8 mouse cellular contexts compared by ENCODE assay signal in genomic region chr15:77839529-77840286, GRCm38 (mm10). TPM values are rescaled to one million over a fixed set of nuclear protein-coding genes. Genes with fewer than 3 reads are reported as not detected.
DNase-seq lines count a peak whose midpoint lies in the region; ATAC-seq lines count a peak whose summit lies in the region.

No protein-coding gene starts in this region.

- 5% methylated on average over 10 of the region's 10 CpGs for WGBS in neural tube, embryonic 11.5 days
- WGBS in limb, embryonic 10.5 days: 15% methylated on average over 10 of the region's 10 CpGs
- WGBS in stomach, embryonic 14.5 days: 19% methylated on average over 10 of the region's 10 CpGs

- peak; percentile 32 to 71 for DNase-seq in adrenal gland, adult (ENCODE audit: inconsistent age in 2 of 2, low spot score in 1 of 2)
- DNase-seq in adrenal gland, postnatal 10 days: no peak
- no peak for DNase-seq in neural tube, embryonic 11.5 days (ENCODE audit: low spot score)
- DNase-seq in neural tube, embryonic 10.5 days (ENCODE audit: extremely low spot score, low spot score): no peak
- no peak for DNase-seq in limb, embryonic 10.5 days (ENCODE audit: low spot score)
- no peak for DNase-seq in right cerebral cortex, postnatal 14 days
- no peak for DNase-seq in retina, postnatal 1 day

- no peaks in the 10 kb centered on the region for H3K36me3 ChIP-seq in neural tube, embryonic 11.5 days (ENCODE audit: control insufficient read depth, insufficient read depth, low read length)
- no peaks in the 10 kb centered on the region for H3K36me3 ChIP-seq in limb, embryonic 10.5 days
- no peaks in the 10 kb centered on the region for H3K36me3 ChIP-seq in stomach, embryonic 14.5 days (ENCODE audit: control insufficient read depth, insufficient read depth, low read length)

- peak overlapping the region; percentile 33; the same call in 1 of the 2 replicates for H3K9ac ChIP-seq in neural tube, embryonic 11.5 days (ENCODE audit: low read length)
- H3K9ac ChIP-seq in stomach, embryonic 14.5 days (replicated peaks; ENCODE audit: low read depth, low read length): peak overlapping the region; percentile 96

- no peaks in the 10 kb centered on the region for H3K27me3 ChIP-seq in neural tube, embryonic 11.5 days (ENCODE audit: control insufficient read depth, insufficient read depth, low read length)
- H3K27me3 ChIP-seq in limb, embryonic 10.5 days (ENCODE audit: low read depth, poor library complexity, severe bottlenecking): no peaks in the 10 kb centered on the region
- H3K27me3 ChIP-seq in stomach, embryonic 14.5 days (ENCODE audit: control insufficient read depth, insufficient read depth, low read length): no peaks in the 10 kb centered on the region

- peak overlapping the region; percentile 90 for H3K4me2 ChIP-seq in neural tube, embryonic 11.5 days (ENCODE audit: low read depth)
- H3K4me2 ChIP-seq in stomach, embryonic 14.5 days (replicated peaks; ENCODE audit: low read depth, low read length): peak overlapping the region; percentile 84

- H3K9me3 ChIP-seq in neural tube, embryonic 11.5 days (ENCODE audit: control insufficient read depth, low read length): no peaks in the 10 kb centered on the region
- no peaks in the 10 kb centered on the region for H3K9me3 ChIP-seq in limb, embryonic 10.5 days (replicated peaks)
- no peaks in the 10 kb centered on the region for H3K9me3 ChIP-seq in stomach, embryonic 14.5 days (ENCODE audit: control insufficient read depth, low read depth, low read length)

- H3K4me3 ChIP-seq in neural tube, embryonic 11.5 days (ENCODE audit: low read depth, low read length): peak overlapping the region; percentile 12
- H3K4me3 ChIP-seq in limb, embryonic 10.5 days: peak overlapping the region; percentile 75
- peak overlapping the region; percentile 99 for H3K4me3 ChIP-seq in stomach, embryonic 14.5 days (ENCODE audit: low read depth, low read length)

- no peak for ATAC-seq in neural tube, embryonic 11.5 days (ENCODE audit: insufficient read depth, low FRiP score, low TSS enrichment)
- no peak for ATAC-seq in stomach, embryonic 14.5 days (ENCODE audit: insufficient number of reproducible peaks, insufficient read depth, low FRiP score, low read depth)

- 0 out of 2 replicates have a peak overlapping the region, but pooled peaks have one; percentile 6 for H3K27ac ChIP-seq in neural tube, embryonic 11.5 days (ENCODE audit: low read depth, low read length)
- peak overlapping the region; percentile 85 for H3K27ac ChIP-seq in limb, embryonic 10.5 days
- H3K27ac ChIP-seq in stomach, embryonic 14.5 days (ENCODE audit: low read length): peak overlapping the region; percentile 97

- peaks cover 26% of the 10 kb centered on the region for H3K4me1 ChIP-seq in neural tube, embryonic 11.5 days (ENCODE audit: control insufficient read depth, insufficient read depth, low read length)
- peaks cover 65% of the 10 kb centered on the region for H3K4me1 ChIP-seq in limb, embryonic 10.5 days
- peaks cover 58% of the 10 kb centered on the region for H3K4me1 ChIP-seq in stomach, embryonic 14.5 days (ENCODE audit: control insufficient read depth, insufficient read depth, low read length)

RNA-seq across cellular contexts. Expression of gene Myh9, which starts 2.3 kb away (rescaled TPM):
- 100 to 1,000 TPM; 222 to 260 TPM for total RNA-seq in adrenal gland, postnatal 10 days (2021)
- polyA plus RNA-seq in neural tube, embryonic 11.5 days (2014; fragmentation: Nextera tagmentation; extraction: Ambion mirVana): 24.5 and 25.3 TPM in 2 replicates
- 30.6 and 39.2 TPM in 2 replicates for polyA plus RNA-seq in limb, embryonic 10.5 days (2016; fragmentation: Nextera tagmentation; extraction: Ambion mirVana)
- polyA plus RNA-seq in stomach, embryonic 14.5 days (2014; fragmentation: Nextera tagmentation; extraction: Ambion mirVana): 75.4 and 77.1 TPM in 2 replicates

Comparison
In these comparisons a context has a peak if more than half of its experiments do, and no peak if none do; other contexts are left out.
1. DNase-seq: peak in adrenal gland, adult (2 of 2); none in adrenal gland, postnatal 10 days (single experiment), neural tube, embryonic 11.5 days (single experiment), neural tube, embryonic 10.5 days (single experiment), limb, embryonic 10.5 days (single experiment), right cerebral cortex, postnatal 14 days (single experiment) and retina, postnatal 1 day (single experiment).
2. H3K27ac ChIP-seq: peak in every context shown above with its lines; median percentile 97 in stomach, embryonic 14.5 days; 85 in limb, embryonic 10.5 days; 6 in neural tube, embryonic 11.5 days.
3. H3K4me3 ChIP-seq: peak in every context shown above with its lines; median percentile 99 in stomach, embryonic 14.5 days; 75 in limb, embryonic 10.5 days; 12 in neural tube, embryonic 11.5 days.